ENCODE assay signal across 28 mouse cellular contexts in the genomic region with DNA sequence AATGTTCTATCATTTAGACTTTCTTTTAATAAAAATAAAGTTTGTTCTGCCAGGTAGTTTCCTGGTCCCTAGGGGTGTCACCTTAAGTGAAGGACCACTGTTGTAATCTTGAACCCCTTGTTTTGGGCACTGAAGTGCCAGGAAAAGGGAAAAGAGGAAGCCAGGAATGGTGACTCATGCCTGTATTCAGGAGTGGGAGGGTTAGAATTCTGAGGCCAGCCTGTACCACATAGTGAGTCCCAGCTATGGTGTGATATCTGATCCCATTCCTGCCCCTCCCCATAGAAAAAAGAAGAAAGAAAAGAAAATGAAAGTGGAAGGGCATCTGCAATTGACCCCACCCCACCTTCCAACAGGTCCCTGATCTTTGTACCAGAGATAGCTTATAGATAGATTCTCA.
DNase-seq lines count a peak whose midpoint lies in the region; ATAC-seq and TF ChIP-seq lines count a peak whose summit lies in the region.
"Had no signal": no experiment of that assay in that cellular context is flagged by ENCODE, and none has a peak within 500 bp of the region (broad histone marks: within the 10 kb centered on the region; RNA-seq: fewer than 3 reads in every experiment).

No protein-coding gene starts in this region.

- H3K36me3 ChIP-seq in myocyte (ENCODE audit: control insufficient read depth, insufficient read depth): no peaks in the 10 kb centered on the region
- H3K36me3 ChIP-seq in liver, postnatal 0 days (replicated peaks; ENCODE audit: insufficient read depth, low read length): no peaks in the 10 kb centered on the region
- H3K36me3 ChIP-seq: embryonic facial prominence, embryonic 10.5 days; embryonic facial prominence, embryonic 13.5 days; G1E; heart, embryonic 10.5 days; heart, embryonic 13.5 days; hindbrain, embryonic 12.5 days; hindbrain, embryonic 15.5 days had no signal

- ATAC-seq in liver, postnatal 0 days: no peak
- ATAC-seq: forebrain, embryonic 14.5 days; forebrain, postnatal 0 days; Patski had no signal

- no peak overlapping the region for H3K4me3 ChIP-seq in myocyte
- H3K4me3 ChIP-seq in liver, postnatal 0 days (ENCODE audit: low read depth, low read length): no peak overlapping the region
- H3K4me3 ChIP-seq: embryonic facial prominence, embryonic 10.5 days; embryonic facial prominence, embryonic 13.5 days; gastrocnemius, adult 2 months; heart, adult 2 months; heart, embryonic 10.5 days; heart, embryonic 13.5 days; hindbrain, embryonic 12.5 days; hindbrain, embryonic 15.5 days had no signal

- no peaks in the 10 kb centered on the region for H3K27me3 ChIP-seq in myocyte (ENCODE audit: control insufficient read depth, insufficient read depth, insufficient read length)
- H3K27me3 ChIP-seq in liver, postnatal 0 days (ENCODE audit: insufficient read depth, low read length): no peaks in the 10 kb centered on the region
- H3K27me3 ChIP-seq: CH12.LX; embryonic facial prominence, embryonic 13.5 days; heart, embryonic 13.5 days; hindbrain, embryonic 12.5 days; hindbrain, embryonic 15.5 days had no signal

- no peak for TF ChIP-seq POLR2A in myocyte (IDR thresholded peaks at IDR 0.05; ENCODE audit: insufficient read length, low read depth)

- peak overlapping the region; percentile 57 for H3K4me2 ChIP-seq in myocyte (ENCODE audit: low read depth)
- H3K4me2 ChIP-seq in liver, postnatal 0 days (ENCODE audit: low read depth, low read length): no peak overlapping the region
- H3K4me2 ChIP-seq: embryonic facial prominence, embryonic 13.5 days; heart, embryonic 13.5 days; hindbrain, embryonic 12.5 days; hindbrain, embryonic 15.5 days had no signal

- no peak overlapping the region for H3K27ac ChIP-seq in liver, postnatal 0 days (ENCODE audit: low read depth)
- H3K27ac ChIP-seq: embryonic facial prominence, embryonic 10.5 days; embryonic facial prominence, embryonic 13.5 days; gastrocnemius, adult 2 months; heart, adult 2 months; heart, embryonic 10.5 days; heart, embryonic 13.5 days; hindbrain, embryonic 12.5 days; hindbrain, embryonic 15.5 days had no signal

- peak; percentile 4 for DNase-seq in 416B (ENCODE audit: low read depth)
- peak; percentile 8 for DNase-seq in Muller cell, postnatal 12 days (ENCODE audit: inconsistent ontology term)
- peak; percentile 14 for DNase-seq in fibroblast of lung, adult 2 months (ENCODE audit: low read depth)
- no peak for DNase-seq in kidney, postnatal 14 days
- DNase-seq in liver, postnatal 0 days: no peak
- no peak for DNase-seq in lung, postnatal 14 days
- DNase-seq: adrenal gland, postnatal 14 days; B cell, adult 2 months; cerebellum, adult 11 months; cerebellum, adult 2 months; cerebellum, adult 9-11 months; cerebellum, postnatal 25 days; forebrain, postnatal 0 days; gastrocnemius, adult 2 months; gastrocnemius, postnatal 14 days; heart, adult 2 months; kidney, adult 2 months had no signal

- H3ac ChIP-seq in myocyte (ENCODE audit: control insufficient read depth, insufficient read length): no peak overlapping the region

- H3K4me1 ChIP-seq in liver, postnatal 0 days (ENCODE audit: insufficient read depth): no peaks in the 10 kb centered on the region
- H3K4me1 ChIP-seq: embryonic facial prominence, embryonic 10.5 days; embryonic facial prominence, embryonic 13.5 days; heart, embryonic 10.5 days; heart, embryonic 13.5 days; hindbrain, embryonic 12.5 days; hindbrain, embryonic 15.5 days had no signal

- no peak for TF ChIP-seq EP300 in liver, postnatal 0 days (IDR thresholded peaks at IDR 0.05; ENCODE audit: low read depth)

- no peak overlapping the region for H3K9ac ChIP-seq in liver, postnatal 0 days (replicated peaks)
- H3K9ac ChIP-seq: embryonic facial prominence, embryonic 13.5 days; forebrain, postnatal 0 days; heart, embryonic 13.5 days; hindbrain, embryonic 12.5 days; hindbrain, embryonic 15.5 days had no signal

- no peaks in the 10 kb centered on the region for H3K79me2 ChIP-seq in myocyte (ENCODE audit: control insufficient read depth, insufficient read depth)

- H3K9me3 ChIP-seq in liver, postnatal 0 days (ENCODE audit: low read length): no peaks in the 10 kb centered on the region
- H3K9me3 ChIP-seq: embryonic facial prominence, embryonic 10.5 days; embryonic facial prominence, embryonic 13.5 days; G1E; heart, embryonic 10.5 days; heart, embryonic 13.5 days; hindbrain, embryonic 12.5 days; hindbrain, embryonic 15.5 days had no signal

- TF ChIP-seq CTCF in liver, postnatal 0 days (IDR thresholded peaks at IDR 0.05; ENCODE audit: low read depth): no peak

TF ChIP-seq in myocyte, 11 proteins besides CTCF, POLR2A, EP300 and RAD21:
- TF ChIP-seq MYOG (IDR thresholded peaks at IDR 0.05; ENCODE audit: control insufficient read depth in 1 of 3, insufficient read depth in 1 of 3, insufficient read length in 2 of 3, low read depth in 2 of 3) (no peak), POLR2AphosphoS2 (IDR thresholded peaks at IDR 0.05; ENCODE audit: insufficient read length, low read depth) (no peak), TCF12 (IDR thresholded peaks at IDR 0.05; ENCODE audit: insufficient read depth, poor library complexity, severe bottlenecking) (no peak)

Comparison
In these comparisons a context has a peak if more than half of its experiments do, and no peak if none do; other contexts are left out.
1. DNase-seq: peak in 416B (single experiment), Muller cell, postnatal 12 days (single experiment) and fibroblast of lung, adult 2 months (single experiment); none in kidney, postnatal 14 days (single experiment), liver, postnatal 0 days (single experiment) and lung, postnatal 14 days (single experiment).